Mouse (Mus musculus) midbrain, embryonic 15.5 days (tissue): ENCODE results near the gene H3f3b. TPM values are rescaled to one million over a fixed set of nuclear protein-coding genes. Genes with fewer than 3 reads are reported as not detected.
"Not testable (repeated sequence)": the region's sequence is repeated elsewhere in the genome, so short reads cannot be mapped to it uniquely, and the experiment has no call there.

Source experiments
- ATAC-seq: fragments of 200-750 bp; cut with Nextera tagmentation; replicated peaks from 2 replicates; pipeline ENCODE4 v1.8.0; 2017; ENCODE audit warnings: moderate TSS enrichment
- H3K27ac ChIP-seq: fragments of 300-500 bp; sonication (generic); 2 replicates; pipeline ENCODE4 v1.5.1; 2015; ENCODE audit warnings: mild to moderate bottlenecking, inconsistent platforms
- H3K27me3 ChIP-seq: fragments of 300-500 bp; sonication (generic); replicated peaks from 2 replicates; pipeline ENCODE4 v1.6.1; 2015; ENCODE audit warnings: inconsistent platforms
- H3K36me3 ChIP-seq: fragments of 300-500 bp; sonication (generic); replicated peaks from 2 replicates; pipeline ENCODE4 v1.6.1; 2015; ENCODE audit warnings: inconsistent platforms
- H3K4me1 ChIP-seq: fragments of 300-500 bp; sonication (generic); 2 replicates; pipeline ENCODE4 v1.6.1; 2015; ENCODE audit warnings: inconsistent platforms
- H3K4me2 ChIP-seq: fragments of 300-500 bp; sonication (generic); 2 replicates; pipeline ENCODE4 v1.6.1; 2015; ENCODE audit warnings: inconsistent platforms, mild to moderate bottlenecking, moderate library complexity
- H3K4me3 ChIP-seq: fragments of 300-500 bp; sonication (generic); 2 replicates; pipeline ENCODE4 v1.5.1; 2015; ENCODE audit warnings: mild to moderate bottlenecking, inconsistent platforms
- H3K9ac ChIP-seq: fragments of 300-500 bp; sonication (generic); 2 replicates; pipeline ENCODE4 v1.6.1; 2015; ENCODE audit warnings: mild to moderate bottlenecking, inconsistent platforms
- H3K9me3 ChIP-seq: fragments of 300-500 bp; sonication (generic); 2 replicates; pipeline ENCODE4 v1.6.1; 2016; ENCODE audit warnings: inconsistent platforms
- WGBS: fragments of 180-500 bp; shearing (Covaris S2); methylation state at CpG from one replicate; pipeline ENCODE4 v1.1.7; 2015; ENCODE audit warnings: mixed read lengths; 5-methylcytosine and 5-hydroxymethylcytosine counted together
- polyA plus RNA-seq: library from polyadenylated mRNA; unstranded; fragments of >200 nt; fragmentation: Nextera tagmentation; extraction: Ambion mirVana; gene quantifications from 2 replicates; pipeline ENCODE4 v1.2.1, GENCODE M21; 2015

The H3f3b gene
- polyA plus RNA-seq, 1 experiment from 2014 or later = 2,119 TPM

DNA sequence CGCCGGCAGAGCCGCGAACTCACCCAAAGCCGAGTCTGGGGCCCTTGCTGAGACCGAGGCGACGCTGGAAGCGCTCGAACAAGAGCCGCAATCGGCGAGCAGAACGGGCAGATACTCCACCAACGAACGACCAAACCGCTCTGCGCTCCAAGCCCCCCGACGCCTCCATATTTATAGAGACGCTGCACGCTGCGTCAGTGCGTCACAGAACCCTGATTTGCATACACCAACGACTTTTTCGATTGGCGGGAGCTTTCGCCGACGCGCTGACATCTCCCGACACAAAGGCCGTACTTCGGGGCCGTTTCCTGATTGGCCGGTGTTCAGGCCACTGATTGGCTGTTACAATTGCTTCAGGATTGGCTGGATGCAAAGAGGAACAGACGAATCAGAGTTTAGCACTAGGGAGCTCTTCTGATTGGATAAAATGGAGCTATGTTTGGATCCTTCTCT lies 3.4 kb downstream of the H3f3b start:
- H3K9me3 ChIP-seq = no peaks in the 10 kb centered on the region

DNA sequence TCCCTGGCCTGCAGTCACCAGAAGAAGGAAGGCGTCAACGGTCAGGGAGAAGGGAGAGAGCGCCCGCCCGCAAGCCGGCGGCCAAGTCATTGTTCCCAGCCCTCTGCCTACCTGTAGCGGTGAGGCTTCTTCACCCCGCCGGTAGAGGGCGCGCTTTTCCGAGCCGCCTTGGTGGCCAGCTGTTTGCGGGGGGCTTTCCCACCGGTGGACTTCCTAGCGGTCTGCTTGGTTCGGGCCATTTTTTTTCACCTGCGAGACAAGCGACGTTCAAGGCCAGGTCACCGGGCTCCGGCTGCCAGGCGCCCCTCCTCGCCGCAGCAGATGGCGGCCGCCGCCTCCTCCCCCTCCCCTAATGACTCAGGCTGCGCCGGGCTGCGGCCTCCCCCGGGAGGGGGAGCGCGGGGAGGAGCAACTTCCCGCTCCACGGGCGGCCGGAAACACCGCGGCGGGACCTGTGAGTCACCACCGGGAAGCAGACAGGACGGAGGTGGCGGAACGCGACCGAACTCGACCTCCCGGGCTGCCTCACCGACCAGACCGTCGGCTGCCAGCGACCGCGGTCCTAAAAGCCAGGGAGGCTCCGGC lies 3.9 kb downstream of the H3f3b start:
- H3K9me3 ChIP-seq = no peaks in the 10 kb centered on the region
- H3K9ac ChIP-seq = peak overlapping the region; percentile 98
- peak overlapping the region; percentile 99 for H3K27ac ChIP-seq
- no peaks in the 10 kb centered on the region for H3K27me3 ChIP-seq
- peak overlapping the region; percentile 76 for H3K4me2 ChIP-seq
- H3K4me3 ChIP-seq = peak overlapping the region; percentile 77
- peak; percentile 72 for ATAC-seq
- H3K36me3 ChIP-seq = 0 out of 2 replicates have a peak, but pooled peaks cover 6% of the 10 kb centered on the region
- WGBS = 0% methylated on average over 57 of the region's 57 CpGs
- peaks cover 20% of the 10 kb centered on the region for H3K4me1 ChIP-seq

More for the DNA sequence above, 3.4 kb downstream of the H3f3b start:
- WGBS = under 1% methylated on average over 37 of the region's 37 CpGs
- Histone ChIP-seq H3K27me3 (no peaks in the 10 kb centered on the region), H3K4me3 (peak overlapping the region; percentile 77), H3K9ac (peak overlapping the region; percentile 98), H3K27ac (peak overlapping the region; percentile 99), H3K4me1 (peaks cover 21% of the 10 kb centered on the region), H3K4me2 (no peak overlapping the region), H3K36me3 (0 out of 2 replicates have a peak, but pooled peaks cover 6% of the 10 kb centered on the region)
- peak; percentile 95 for ATAC-seq

DNA sequence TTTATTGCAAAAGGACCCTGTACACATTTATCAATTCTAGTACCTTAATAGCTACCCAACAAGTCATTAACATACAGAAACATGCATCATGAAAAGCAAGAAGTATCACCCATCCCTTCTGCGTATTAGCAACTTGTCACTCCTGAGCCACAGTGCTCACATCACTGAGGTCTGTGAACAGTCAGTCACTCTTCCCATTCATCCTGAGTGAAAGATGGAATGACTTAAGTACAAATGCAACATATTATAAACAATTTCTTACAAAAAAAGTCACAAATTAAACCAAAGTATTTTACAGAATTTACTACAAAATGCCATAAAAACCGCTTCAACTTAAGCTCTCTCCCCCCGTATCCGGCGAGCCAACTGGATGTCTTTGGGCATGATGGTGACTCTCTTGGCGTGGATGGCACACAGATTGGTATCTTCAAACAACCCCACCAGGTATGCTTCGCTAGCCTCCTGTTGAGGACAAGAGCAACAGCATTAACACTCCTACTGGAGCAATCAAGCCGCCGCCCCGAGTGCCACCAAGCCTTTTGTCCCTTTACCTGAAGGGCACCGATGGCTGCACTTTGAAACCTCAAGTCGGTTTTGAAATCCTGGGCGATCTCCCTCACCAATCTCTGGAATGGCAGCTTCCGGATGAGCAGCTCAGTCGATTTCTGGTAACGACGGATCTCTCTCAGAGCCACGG lies 4.5 kb downstream of the H3f3b start:
- Histone ChIP-seq H3K4me2 (peak overlapping the region; percentile 76), H3K9ac (peak overlapping the region; percentile 98), H3K27ac (peak overlapping the region; percentile 99), H3K4me3 (peak overlapping the region; percentile 77), H3K4me1 (peaks cover 20% of the 10 kb centered on the region)
- ATAC-seq, H3K36me3 ChIP-seq, H3K27me3 ChIP-seq, H3K9me3 ChIP-seq: not testable (repeated sequence)
- WGBS = 5% methylated on average over 18 of the region's 18 CpGs

DNA sequence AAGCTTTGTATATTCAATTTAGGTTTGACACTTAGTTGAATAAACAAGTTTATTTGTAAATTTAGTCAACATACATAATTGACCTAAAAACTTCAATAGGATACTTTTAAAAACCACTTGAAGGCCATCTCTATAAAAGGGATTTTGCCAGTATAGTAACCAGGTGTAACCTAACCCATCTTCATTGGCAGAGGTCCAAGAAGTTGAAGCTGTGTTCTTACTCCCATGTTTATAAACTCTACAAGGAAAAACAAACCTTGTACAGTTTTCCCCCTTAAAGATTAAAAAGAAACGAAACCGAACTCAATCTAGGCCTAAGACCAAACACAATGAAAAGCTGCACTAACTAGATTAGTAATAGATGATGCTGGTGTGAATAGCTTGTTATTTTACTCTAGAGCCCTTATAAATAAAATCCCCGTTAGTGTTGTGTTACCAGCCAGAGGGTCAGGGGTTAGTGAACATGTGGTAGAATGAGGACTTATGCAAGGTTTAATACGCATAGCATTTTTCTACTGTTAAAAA lies 5.4 kb downstream of the H3f3b start:
- no peak overlapping the region for H3K27ac ChIP-seq
- 67% methylated on average over 4 of the region's 4 CpGs for WGBS
- 0 out of 2 replicates have a peak, but pooled peaks cover 6% of the 10 kb centered on the region for H3K36me3 ChIP-seq
- no peak for ATAC-seq
- H3K4me1 ChIP-seq = peaks cover 20% of the 10 kb centered on the region
- H3K9ac ChIP-seq = peak overlapping the region; percentile 34; the same call in 1 of the 2 replicates
- H3K4me3 ChIP-seq = peak overlapping the region; percentile 77
- peak overlapping the region; percentile 76 for H3K4me2 ChIP-seq
- no peaks in the 10 kb centered on the region for H3K27me3 ChIP-seq
- H3K9me3 ChIP-seq = no peaks in the 10 kb centered on the region

DNA sequence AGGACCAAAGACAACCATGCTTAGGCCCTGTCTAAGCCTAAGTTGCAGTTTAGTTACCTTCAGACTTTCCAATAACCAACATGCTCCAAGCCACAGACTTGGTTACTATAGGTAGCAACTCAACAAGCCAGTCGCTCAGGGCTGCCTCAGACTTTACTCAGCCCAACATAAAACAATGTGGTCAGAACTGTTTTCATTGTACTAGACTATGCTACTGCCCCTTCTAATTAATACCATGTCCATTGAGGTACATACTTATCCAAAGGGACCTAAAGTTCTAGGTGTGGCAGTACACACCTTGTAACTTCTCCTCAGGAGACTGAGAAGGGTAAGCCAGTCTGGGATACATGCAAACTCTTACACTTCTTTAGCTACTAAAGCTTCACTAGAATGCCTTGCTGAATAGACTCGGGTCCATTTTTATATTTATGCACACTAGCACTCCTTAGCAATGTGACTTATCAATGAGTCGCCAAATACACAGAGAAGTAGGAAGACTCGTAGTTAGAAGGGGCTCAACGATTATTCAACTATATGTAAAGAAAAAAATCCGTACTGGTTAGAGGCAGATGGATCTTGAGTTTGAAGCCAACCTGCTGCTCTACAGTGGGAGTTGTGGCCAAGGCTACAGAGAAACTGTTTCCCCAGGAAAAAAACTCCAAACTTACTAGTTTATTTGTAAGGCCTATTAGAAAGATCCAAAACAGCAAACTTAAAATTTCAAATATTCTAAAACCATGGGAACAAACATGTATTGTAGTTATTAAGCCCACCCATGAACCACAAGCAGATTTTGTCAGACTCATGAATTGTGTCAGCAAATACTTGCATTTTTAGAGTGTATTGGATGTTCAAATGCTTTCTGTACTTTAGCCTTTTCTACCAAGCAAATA lies 6.2 kb downstream of the H3f3b start:
- Histone ChIP-seq H3K9ac (peak overlapping the region; percentile 25; the same call in 1 of the 2 replicates), H3K4me3 (peak overlapping the region; percentile 77), H3K9me3 (no peaks in the 10 kb centered on the region), H3K4me1 (peaks cover 20% of the 10 kb centered on the region), H3K27ac (0 out of 2 replicates have a peak overlapping the region, but pooled peaks have one; percentile 20), H3K27me3 (no peaks in the 10 kb centered on the region), H3K36me3 (0 out of 2 replicates have a peak, but pooled peaks cover 6% of the 10 kb centered on the region), H3K4me2 (peak overlapping the region; percentile 76)
- ATAC-seq = no peak
- WGBS = 81% methylated on average over 6 of the region's 6 CpGs

DNA sequence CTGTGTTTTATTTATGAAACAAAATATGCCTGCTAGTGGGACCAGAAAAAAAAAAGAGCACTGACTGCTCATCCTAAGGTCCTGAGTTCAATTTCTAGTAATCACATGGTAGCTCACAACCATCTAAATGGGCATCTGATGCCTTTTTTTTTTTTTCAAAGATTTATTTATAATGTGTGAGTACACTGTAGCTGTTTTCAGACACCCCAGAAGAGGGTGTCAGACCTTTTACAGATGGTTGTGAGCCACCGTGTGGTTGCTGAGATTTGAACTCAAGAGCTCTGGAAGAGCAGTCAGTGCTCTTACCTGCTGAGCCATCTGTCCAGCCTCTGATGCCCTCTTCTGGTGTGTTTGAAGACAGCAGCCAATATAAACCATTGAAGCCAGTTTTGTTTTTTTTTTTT lies 7.2 kb downstream of the H3f3b start:
- H3K4me3 ChIP-seq = no peak overlapping the region
- H3K27ac ChIP-seq = 0 out of 2 replicates have a peak overlapping the region, but pooled peaks have one; percentile 29
- no peaks in the 10 kb centered on the region for H3K9me3 ChIP-seq
- ATAC-seq = no peak
- WGBS = 49% methylated on average over 1 of the region's 1 CpGs
- H3K4me2 ChIP-seq = no peak overlapping the region
- H3K36me3 ChIP-seq = 0 out of 2 replicates have a peak, but pooled peaks cover 6% of the 10 kb centered on the region
- H3K27me3 ChIP-seq = no peaks in the 10 kb centered on the region
- no peak overlapping the region for H3K9ac ChIP-seq
- peaks cover 20% of the 10 kb centered on the region for H3K4me1 ChIP-seq

DNA sequence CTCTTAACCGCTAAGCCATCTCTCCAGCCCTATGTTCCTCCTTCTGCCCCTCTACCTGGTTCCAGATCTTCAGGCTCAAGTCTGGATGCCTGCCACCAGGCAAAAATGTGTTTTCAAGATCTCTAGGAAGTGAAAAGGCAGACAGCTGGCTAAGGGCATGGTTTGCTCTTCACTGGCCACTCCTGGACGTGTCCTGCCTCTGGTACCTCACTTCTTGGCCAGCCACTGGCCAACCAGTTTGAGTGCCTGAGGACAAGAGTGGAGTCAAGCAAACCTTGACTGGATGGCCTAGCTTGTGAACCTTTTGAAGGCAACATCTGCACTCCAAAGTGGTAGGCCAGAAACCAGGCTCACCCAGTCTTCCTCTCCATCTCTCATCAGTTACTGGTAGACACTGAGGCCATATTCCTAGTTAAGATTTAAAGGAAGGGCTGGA lies 7.8 kb downstream of the H3f3b start:
- H3K4me3 ChIP-seq = no peak overlapping the region
- H3K27ac ChIP-seq = 0 out of 2 replicates have a peak overlapping the region, but pooled peaks have one; percentile 29
- H3K36me3 ChIP-seq = 0 out of 2 replicates have a peak, but pooled peaks cover 6% of the 10 kb centered on the region
- no peaks in the 10 kb centered on the region for H3K9me3 ChIP-seq
- 77% methylated on average over 2 of the region's 2 CpGs for WGBS
- H3K4me2 ChIP-seq = no peak overlapping the region
- H3K9ac ChIP-seq = no peak overlapping the region
- no peaks in the 10 kb centered on the region for H3K27me3 ChIP-seq
- no peak for ATAC-seq
- H3K4me1 ChIP-seq = peaks cover 20% of the 10 kb centered on the region

DNA sequence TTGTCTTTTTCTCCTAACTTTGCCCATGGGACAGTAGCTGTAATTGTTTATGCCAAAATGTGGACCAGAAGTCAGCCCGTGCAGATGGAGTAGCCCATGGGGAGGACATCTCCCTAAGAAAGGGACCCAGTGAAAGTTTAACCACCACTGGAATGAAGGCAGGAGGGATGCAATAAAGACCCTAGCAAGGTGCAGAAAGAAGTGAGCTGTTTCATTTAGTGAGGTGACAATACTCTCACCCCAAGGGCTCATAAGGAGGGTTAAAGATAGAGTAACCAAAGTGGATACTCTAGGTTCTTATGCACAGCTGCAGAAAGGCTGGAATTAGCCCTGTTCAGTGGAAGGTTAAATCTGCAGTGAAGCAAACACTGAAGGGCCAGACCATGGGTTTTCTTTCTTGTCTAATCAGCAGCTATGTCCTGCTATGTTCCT lies 8.4 kb downstream of the H3f3b start:
- no peak overlapping the region for H3K9ac ChIP-seq
- no peak overlapping the region for H3K4me3 ChIP-seq
- no peaks in the 10 kb centered on the region for H3K27me3 ChIP-seq
- 67% methylated on average over 1 of the region's 1 CpGs for whole genome bisulfite sequencing
- no peak for ATAC-seq
- H3K36me3 ChIP-seq = 0 out of 2 replicates have a peak, but pooled peaks cover 6% of the 10 kb centered on the region
- H3K27ac ChIP-seq = no peak overlapping the region
- no peaks in the 10 kb centered on the region for H3K9me3 ChIP-seq
- H3K4me1 ChIP-seq = peaks cover 20% of the 10 kb centered on the region
- H3K4me2 ChIP-seq = no peak overlapping the region

DNA sequence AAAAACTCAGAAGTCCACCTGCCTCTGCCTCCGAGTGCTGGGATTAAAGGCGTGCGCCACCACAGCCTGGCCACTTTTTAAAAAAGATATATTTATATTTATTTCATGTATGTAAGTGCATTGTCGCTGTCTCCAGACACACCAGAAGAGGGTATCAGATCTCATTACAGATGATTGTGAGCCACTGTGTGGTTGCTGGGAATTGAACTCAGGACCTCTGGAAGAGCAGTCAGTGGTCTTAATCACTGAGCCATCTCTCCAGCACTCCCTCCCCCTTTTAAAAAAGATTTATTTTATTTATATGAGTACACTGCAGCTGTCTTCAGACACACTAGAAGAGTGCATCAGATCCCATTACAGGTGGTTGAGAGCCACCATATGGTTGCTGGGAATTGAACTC lies 8.9 kb downstream of the H3f3b start:
- H3K9ac ChIP-seq, ATAC-seq, H3K27ac ChIP-seq, H3K4me3 ChIP-seq, H3K36me3 ChIP-seq, H3K9me3 ChIP-seq, H3K4me2 ChIP-seq, H3K27me3 ChIP-seq: not testable (repeated sequence)
- 90% methylated on average over 4 of the region's 4 CpGs for WGBS
- H3K4me1 ChIP-seq = peaks cover 20% of the 10 kb centered on the region

DNA sequence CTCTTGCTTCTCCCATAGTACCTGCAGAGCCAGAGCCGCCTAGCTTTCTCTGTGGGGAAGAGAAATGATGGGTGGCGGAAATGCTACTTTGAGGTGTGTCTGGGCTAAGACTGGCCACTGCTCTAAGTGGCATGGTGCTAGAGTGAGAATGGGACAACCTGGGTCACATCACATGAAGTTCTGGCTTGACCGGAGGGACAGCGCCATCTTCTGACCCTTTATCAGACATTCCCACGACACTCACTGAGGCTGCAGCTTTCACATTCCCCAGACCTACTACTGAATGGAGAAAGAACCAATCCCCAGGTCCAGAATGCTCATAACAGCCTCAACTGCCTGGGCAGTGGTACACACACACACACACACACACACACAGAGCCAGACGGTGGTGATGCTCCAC lies 9.7 kb downstream of the H3f3b start:
- H3K9ac ChIP-seq = no peak overlapping the region
- H3K36me3 ChIP-seq = 0 out of 2 replicates have a peak, but pooled peaks cover 6% of the 10 kb centered on the region
- ATAC-seq = no peak
- peaks cover 20% of the 10 kb centered on the region for H3K4me1 ChIP-seq
- no peak overlapping the region for H3K4me2 ChIP-seq
- 22% methylated on average over 6 of the region's 6 CpGs for WGBS
- H3K4me3 ChIP-seq = no peak overlapping the region
- H3K27ac ChIP-seq = no peak overlapping the region
- no peaks in the 10 kb centered on the region for H3K9me3 ChIP-seq
- H3K27me3 ChIP-seq = no peaks in the 10 kb centered on the region

DNA sequence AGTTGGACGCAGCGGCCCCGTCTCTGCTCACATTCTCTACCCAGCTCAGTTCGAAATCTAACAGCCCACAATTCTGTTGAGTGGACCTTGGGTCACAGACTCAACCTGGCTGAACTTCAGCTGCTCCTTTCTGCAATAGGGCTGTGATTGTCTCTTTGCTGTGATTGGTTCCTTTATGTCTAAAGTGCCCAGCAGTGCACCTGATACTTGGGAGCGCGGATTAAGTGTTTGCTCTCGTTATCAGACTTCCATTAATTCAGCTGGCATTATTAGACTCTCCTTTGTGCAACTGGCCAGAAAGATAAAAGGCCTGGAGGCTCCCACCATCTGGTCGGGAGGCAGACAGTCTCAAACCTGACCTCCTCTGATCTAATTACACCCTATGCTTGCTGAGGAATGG lies 12.9 kb downstream of the H3f3b start:
- WGBS = 56% methylated on average over 8 of the region's 8 CpGs
- H3K27ac ChIP-seq = no peak overlapping the region
- no peaks in the 10 kb centered on the region for H3K36me3 ChIP-seq
- no peak overlapping the region for H3K4me3 ChIP-seq
- no peak for ATAC-seq
- H3K9ac ChIP-seq = no peak overlapping the region
- no peaks in the 10 kb centered on the region for H3K27me3 ChIP-seq
- no peaks in the 10 kb centered on the region for H3K9me3 ChIP-seq
- H3K4me2 ChIP-seq = no peak overlapping the region
- peaks cover 18% of the 10 kb centered on the region for H3K4me1 ChIP-seq
